Mouse (Mus musculus): ENCODE measurements around the gene Tspan18.

GRCm38 (mm10) chr2:93180077-93180844, 154.0 kb downstream of the Tspan18 start:
- no peak for TF ChIP-seq USF1 (IDR thresholded peaks at IDR 0.05; ENCODE audit: low read depth, low read length)
- no peak for TF ChIP-seq RAD21 (IDR thresholded peaks at IDR 0.05; ENCODE audit: low read depth, low read length)
- no peak for TF ChIP-seq CTCF (conservative IDR thresholded peaks at IDR 0.05 in 1 of 2, IDR thresholded peaks at IDR 0.05 in 1 of 2; ENCODE audit: low read depth in 2 of 2, low read length in 2 of 2)
- no peak for TF ChIP-seq MAZ (IDR thresholded peaks at IDR 0.05; ENCODE audit: low read depth, low read length)
- TF ChIP-seq JUN (IDR thresholded peaks at IDR 0.05; ENCODE audit: insufficient read depth, low read depth, low read length), result no peak
- no peak for TF ChIP-seq SIN3A (IDR thresholded peaks at IDR 0.05; ENCODE audit: low read length)
- TF ChIP-seq TCF12 (IDR thresholded peaks at IDR 0.05; ENCODE audit: low read depth, low read length), result peak; percentile 31; the same call in 1 of the 2 replicates
- no peak for TF ChIP-seq POLR2A (IDR thresholded peaks at IDR 0.05; ENCODE audit: low read depth, low read length)
- peak; percentile 43 for TF ChIP-seq MAX (IDR thresholded peaks at IDR 0.05; ENCODE audit: low read length)

Data from CH12.LX (cell line).